Mouse (Mus musculus): ENCODE data around the gene Plb1.

GRCm38 (mm10) chr5:32230372-32230771 lies 2.1 kb upstream of the Plb1 start:
- TF ChIP-seq CTCF (IDR thresholded peaks at IDR 0.05; ENCODE audit: insufficient read depth, low read length) (peak; percentile 42), POLR2A (IDR thresholded peaks at IDR 0.05; ENCODE audit: borderline replicate concordance, extremely low read depth, low read depth, low read length) (no peak)

Measured in lung, adult 2 months (tissue).